Mouse (Mus musculus): Measurements from ENCODE around the gene Snx20.

GRCm38 (mm10) chr8:88683656-88684289 lies 47.8 kb upstream of the Snx20 start:
- TF ChIP-seq CTCF (IDR thresholded peaks at IDR 0.05; ENCODE audit: low read depth, low read length) (no peak), POLR2A (IDR thresholded peaks at IDR 0.05; ENCODE audit: borderline replicate concordance, low read depth, low read length) (no peak)

Data from bone marrow macrophage, adult 2 months (primary cell).